In genomic region chr17:56547116-56547845, GRCm38 (mm10) we compare ENCODE assay signal across 13 mouse cellular contexts. TPM values are rescaled to one million over a fixed set of nuclear protein-coding genes. Genes with fewer than 3 reads are reported as not detected.
DNase-seq lines count a peak whose midpoint lies in the region; ATAC-seq and TF ChIP-seq lines count a peak whose summit lies in the region.
"Had no signal": no experiment of that assay in that cellular context is flagged by ENCODE, and none has a peak within 500 bp of the region (broad histone marks: within the 10 kb centered on the region; RNA-seq: fewer than 3 reads in every experiment).

No protein-coding gene starts in this region.

- no peaks in the 10 kb centered on the region for H3K36me3 ChIP-seq in E14TG2a.4 (ENCODE audit: insufficient read depth, low read length)
- H3K36me3 ChIP-seq in embryonic facial prominence, embryonic 14.5 days (ENCODE audit: control insufficient read depth, insufficient read depth, low read length): no peaks in the 10 kb centered on the region
- no peaks in the 10 kb centered on the region for H3K36me3 ChIP-seq in liver, embryonic 11.5 days (ENCODE audit: control insufficient read depth, insufficient read depth, low read length)
- H3K36me3 ChIP-seq: heart, embryonic 13.5 days had no signal

- H3K27ac ChIP-seq in embryonic facial prominence, embryonic 14.5 days (replicated peaks; ENCODE audit: low read depth, low read length): no peak overlapping the region
- H3K27ac ChIP-seq in liver, embryonic 11.5 days (ENCODE audit: low read depth, low read length): no peak overlapping the region
- H3K27ac ChIP-seq: heart, embryonic 13.5 days had no signal

- peaks cover 9% of the 10 kb centered on the region for H3K27me3 ChIP-seq in E14TG2a.4 (ENCODE audit: insufficient read depth, low read length)
- no peaks in the 10 kb centered on the region for H3K27me3 ChIP-seq in embryonic facial prominence, embryonic 14.5 days (replicated peaks; ENCODE audit: control insufficient read depth, insufficient read depth, low read length)
- H3K27me3 ChIP-seq in liver, embryonic 11.5 days (replicated peaks; ENCODE audit: control insufficient read depth, insufficient read depth, low read length): no peaks in the 10 kb centered on the region
- H3K27me3 ChIP-seq: heart, embryonic 13.5 days had no signal

- WGBS in embryonic facial prominence, embryonic 14.5 days: 60% methylated on average over 17 of the region's 17 CpGs
- WGBS in liver, embryonic 11.5 days: 68% methylated on average over 17 of the region's 17 CpGs

- no peak overlapping the region for H3K9ac ChIP-seq in embryonic facial prominence, embryonic 14.5 days (ENCODE audit: low read depth, low read length)
- no peak overlapping the region for H3K9ac ChIP-seq in liver, embryonic 11.5 days (ENCODE audit: low read depth, low read length)
- H3K9ac ChIP-seq: heart, embryonic 13.5 days had no signal

- no peaks in the 10 kb centered on the region for H3K9me3 ChIP-seq in E14TG2a.4 (ENCODE audit: low read length)
- H3K9me3 ChIP-seq in embryonic facial prominence, embryonic 14.5 days (ENCODE audit: control insufficient read depth, low read length): no peaks in the 10 kb centered on the region
- no peaks in the 10 kb centered on the region for H3K9me3 ChIP-seq in liver, embryonic 11.5 days (ENCODE audit: control insufficient read depth, low read length)
- H3K9me3 ChIP-seq: heart, embryonic 13.5 days had no signal

- 0 out of 2 replicates have a peak overlapping the region, but pooled peaks have one; percentile 7 for H3K4me3 ChIP-seq in E14TG2a.4 (replicated peaks; ENCODE audit: low read length)
- H3K4me3 ChIP-seq in embryonic facial prominence, embryonic 14.5 days (ENCODE audit: low read depth, low read length): no peak overlapping the region
- H3K4me3 ChIP-seq in liver, embryonic 11.5 days (ENCODE audit: low read depth, low read length): no peak overlapping the region
- H3K4me3 ChIP-seq: heart, embryonic 13.5 days had no signal

- TF ChIP-seq CTCF in E14TG2a.4 (conservative IDR thresholded peaks at IDR 0.05; ENCODE audit: low read length): no peak

- H3K4me2 ChIP-seq in embryonic facial prominence, embryonic 14.5 days (ENCODE audit: low read depth, low read length): no peak overlapping the region
- H3K4me2 ChIP-seq in liver, embryonic 11.5 days: no peak overlapping the region
- H3K4me2 ChIP-seq: heart, embryonic 13.5 days had no signal

- H3K4me1 ChIP-seq in E14TG2a.4 (replicated peaks; ENCODE audit: low read depth, low read length): peaks cover 40% of the 10 kb centered on the region
- no peaks in the 10 kb centered on the region for H3K4me1 ChIP-seq in embryonic facial prominence, embryonic 14.5 days (ENCODE audit: control insufficient read depth, insufficient read depth, low read length)
- no peaks in the 10 kb centered on the region for H3K4me1 ChIP-seq in liver, embryonic 11.5 days (replicated peaks; ENCODE audit: control insufficient read depth, insufficient read depth, low read length)

- peak; percentile 43 for DNase-seq in gastrocnemius, adult 18-20 months (ENCODE audit: low spot score)
- no peak for DNase-seq in gastrocnemius, postnatal 4 days (ENCODE audit: low spot score in 2 of 2)
- DNase-seq in embryonic facial prominence, embryonic 14.5 days (ENCODE audit: low spot score): no peak
- peak; percentile 29 for DNase-seq in liver, embryonic 11.5 days (ENCODE audit: low spot score)
- DNase-seq in right cerebral cortex, postnatal 14 days: no peak
- no peak for DNase-seq in yolk sac, embryonic 10.5 days (ENCODE audit: low spot score)
- DNase-seq in frontal cortex, postnatal 10 days (ENCODE audit: low spot score in 2 of 2): no peak
- DNase-seq: lung, postnatal 10 days; thymus, adult 18-20 months had no signal

- peak; percentile 12; the same call in 1 of the 2 replicates for ATAC-seq in embryonic facial prominence, embryonic 14.5 days (ENCODE audit: low read depth)
- no peak for ATAC-seq in liver, embryonic 11.5 days (replicated peaks; ENCODE audit: low FRiP score)

RNA-seq across cellular contexts. Expression of gene Gm20219, which starts 6.9 kb away (rescaled TPM):
- total RNA-seq in gastrocnemius, adult 18-20 months (2021): under 1 TPM; 0.28 to 0.84 TPM
- 1 to 10 TPM in 1 of 2 experiments, under 1 TPM in 1; 0.83 to 1.4 TPM for total RNA-seq in gastrocnemius, postnatal 4 days (2021)
- 3.9 and 4.2 TPM in 2 replicates for polyA plus RNA-seq in embryonic facial prominence, embryonic 14.5 days (2014; fragmentation: Nextera tagmentation; extraction: Ambion mirVana)
- 0.44 and 0.70 TPM in 2 replicates for polyA plus RNA-seq in liver, embryonic 11.5 days (2014; fragmentation: Nextera tagmentation; extraction: Ambion mirVana)

RNA-seq across cellular contexts. Expression of gene Znrf4, which starts 35.0 kb away (rescaled TPM):
- total RNA-seq in gastrocnemius, adult 18-20 months (2021): not detected
- total RNA-seq in gastrocnemius, postnatal 4 days (2021): not detected
- not detected in 2 replicates for polyA plus RNA-seq in embryonic facial prominence, embryonic 14.5 days (2014; fragmentation: Nextera tagmentation; extraction: Ambion mirVana)
- polyA plus RNA-seq in liver, embryonic 11.5 days (2014; fragmentation: Nextera tagmentation; extraction: Ambion mirVana): not detected in 2 replicates
- total RNA-seq: left cerebral cortex, adult 8-10 months had no signal
- polyA plus RNA-seq: cortical plate, adult 2 months; heart, embryonic 13.5 days had no signal

RNA-seq across cellular contexts. Expression of gene Safb2, which starts 37.1 kb away (rescaled TPM):
- 10 to 100 TPM; 28.5 to 30.1 TPM for total RNA-seq in gastrocnemius, adult 18-20 months (2021)
- 10 to 100 TPM; 56.4 to 78.9 TPM for total RNA-seq in gastrocnemius, postnatal 4 days (2021)
- polyA plus RNA-seq in embryonic facial prominence, embryonic 14.5 days (2014; fragmentation: Nextera tagmentation; extraction: Ambion mirVana): 50.2 and 54.8 TPM in 2 replicates
- polyA plus RNA-seq in liver, embryonic 11.5 days (2014; fragmentation: Nextera tagmentation; extraction: Ambion mirVana): 64.5 and 75.5 TPM in 2 replicates

RNA-seq across cellular contexts. Expression of gene Safb, which starts 37.3 kb away (rescaled TPM):
- 10 to 100 TPM; 39.2 to 49.7 TPM for total RNA-seq in gastrocnemius, adult 18-20 months (2021)
- total RNA-seq in gastrocnemius, postnatal 4 days (2021): 100 to 1,000 TPM in 1 of 2 experiments, 10 to 100 TPM in 1; 96.9 to 117 TPM
- 62.9 and 68.2 TPM in 2 replicates for polyA plus RNA-seq in embryonic facial prominence, embryonic 14.5 days (2014; fragmentation: Nextera tagmentation; extraction: Ambion mirVana)
- 93.1 and 96.5 TPM in 2 replicates for polyA plus RNA-seq in liver, embryonic 11.5 days (2014; fragmentation: Nextera tagmentation; extraction: Ambion mirVana)

Comparison
In these comparisons a context has a peak if more than half of its experiments do, and no peak if none do; other contexts are left out.
1. DNase-seq: peak in gastrocnemius, adult 18-20 months (single experiment) and liver, embryonic 11.5 days (single experiment); none in gastrocnemius, postnatal 4 days (0 of 2), embryonic facial prominence, embryonic 14.5 days (single experiment), right cerebral cortex, postnatal 14 days (single experiment), yolk sac, embryonic 10.5 days (single experiment) and frontal cortex, postnatal 10 days (0 of 2).